Mouse (Mus musculus) hindbrain, embryonic 12.5 days (tissue): ENCODE results near the gene Cdc42se1. TPM values are rescaled to one million over a fixed set of nuclear protein-coding genes. Genes with fewer than 3 reads are reported as not detected.

Source experiments
- ATAC-seq: fragments of 200-750 bp; cut with Nextera tagmentation; 2 replicates; pipeline ENCODE4 v1.8.0; 2017; ENCODE audit warnings: moderate TSS enrichment; ENCODE audit not compliant: low FRiP score
- H3K27ac ChIP-seq: fragments of 300-500 bp; sonication (generic); 2 replicates; pipeline ENCODE4 v1.5.1; 2016; ENCODE audit warnings: mild to moderate bottlenecking
- H3K27me3 ChIP-seq: fragments of 300-500 bp; sonication (generic); 2 replicates; pipeline ENCODE4 v1.6.1; 2016; ENCODE audit warnings: mild to moderate bottlenecking
- H3K36me3 ChIP-seq: fragments of 300-500 bp; sonication (generic); 2 replicates; pipeline ENCODE4 v1.6.1; 2016; ENCODE audit warnings: mild to moderate bottlenecking
- H3K4me1 ChIP-seq: fragments of 300-500 bp; sonication (generic); 2 replicates; pipeline ENCODE4 v1.6.1; 2016
- H3K4me2 ChIP-seq: fragments of 300-500 bp; sonication (generic); replicated peaks from 2 replicates; pipeline ENCODE4 v1.6.1; 2016; ENCODE audit warnings: mild to moderate bottlenecking
- H3K4me3 ChIP-seq: fragments of 300-500 bp; sonication (generic); 2 replicates; pipeline ENCODE4 v1.5.1; 2016; ENCODE audit warnings: mild to moderate bottlenecking
- H3K9ac ChIP-seq: fragments of 300-500 bp; sonication (generic); 2 replicates; pipeline ENCODE4 v1.6.1; 2016; ENCODE audit warnings: mild to moderate bottlenecking, moderate library complexity
- H3K9me3 ChIP-seq: fragments of 300-500 bp; sonication (generic); replicated peaks from 2 replicates; pipeline ENCODE4 v1.6.1; 2016; ENCODE audit warnings: mild to moderate bottlenecking
- WGBS: fragments of 180-500 bp; shearing (Covaris S2); methylation state at CpG from one replicate; pipeline ENCODE4 v1.1.7; 2016; 5-methylcytosine and 5-hydroxymethylcytosine counted together
- polyA plus RNA-seq: library from polyadenylated mRNA; unstranded; fragments of >200 nt; fragmentation: Nextera tagmentation; extraction: Ambion mirVana; gene quantifications from 2 replicates; pipeline ENCODE4 v1.2.1, GENCODE M21; 2016

Gene Cdc42se1
- polyA plus RNA-seq, 1 experiment from 2014 or later = 91.7 TPM

- no peak overlapping the region for H3K4me3 ChIP-seq
- H3K9ac ChIP-seq = no peak overlapping the region
- H3K9me3 ChIP-seq = no peaks in the 10 kb centered on the region
- H3K4me1 ChIP-seq = no peaks in the 10 kb centered on the region
- ATAC-seq = no peak
- no peak overlapping the region for H3K27ac ChIP-seq
- H3K4me2 ChIP-seq = no peak overlapping the region
- H3K27me3 ChIP-seq = no peaks in the 10 kb centered on the region
- H3K36me3 ChIP-seq = peaks cover 35% of the 10 kb centered on the region
Observed at GRCm38 (mm10) chr3:95267855-95268254, 39.3 kb downstream of the Cdc42se1 start.

GRCm38 (mm10) chr3:95269789-95270188 lies 41.3 kb downstream of the Cdc42se1 start:
- Histone ChIP-seq H3K27ac (no peak overlapping the region), H3K36me3 (peaks cover 25% of the 10 kb centered on the region), H3K9ac (no peak overlapping the region), H3K27me3 (no peaks in the 10 kb centered on the region), H3K9me3 (no peaks in the 10 kb centered on the region), H3K4me3 (no peak overlapping the region), H3K4me1 (no peaks in the 10 kb centered on the region), H3K4me2 (no peak overlapping the region)
- ATAC-seq = no peak
- WGBS = 88% methylated on average over 5 of the region's 5 CpGs

- WGBS = 89% methylated on average over 12 of the region's 12 CpGs
- Histone ChIP-seq H3K4me2 (no peak overlapping the region), H3K4me1 (no peaks in the 10 kb centered on the region), H3K9me3 (no peaks in the 10 kb centered on the region), H3K27me3 (no peaks in the 10 kb centered on the region), H3K4me3 (no peak overlapping the region), H3K36me3 (peaks cover 22% of the 10 kb centered on the region), H3K9ac (no peak overlapping the region), H3K27ac (no peak overlapping the region)
- ATAC-seq = no peak
Observed at GRCm38 (mm10) chr3:95270766-95271364, 42.3 kb downstream of the Cdc42se1 start.

DNA sequence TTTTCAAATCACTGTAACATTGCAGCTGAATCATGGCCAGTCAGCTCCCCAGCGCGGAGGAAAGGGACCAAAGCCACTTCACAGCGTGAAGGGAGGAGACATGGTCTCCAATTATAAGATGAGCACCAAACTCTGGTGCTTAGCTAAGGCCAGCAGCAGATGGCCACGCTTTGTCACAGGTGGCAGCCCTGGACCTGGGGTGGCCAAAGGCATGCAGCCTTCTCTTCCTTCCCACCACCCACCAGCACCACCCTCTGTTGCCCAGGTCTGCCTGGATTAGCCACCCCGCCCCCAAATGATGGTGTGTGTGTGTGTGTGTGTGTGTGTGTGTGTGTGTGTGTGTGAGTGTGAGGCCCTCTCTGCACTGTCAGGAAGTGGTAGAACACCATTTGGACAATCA lies 44.9 kb downstream of the Cdc42se1 start:
- H3K4me3 ChIP-seq = no peak overlapping the region
- no peaks in the 10 kb centered on the region for H3K27me3 ChIP-seq
- H3K27ac ChIP-seq = no peak overlapping the region
- H3K36me3 ChIP-seq = peaks cover 7% of the 10 kb centered on the region; the same call in 1 of the 2 replicates
- no peaks in the 10 kb centered on the region for H3K9me3 ChIP-seq
- no peak overlapping the region for H3K9ac ChIP-seq
- 96% methylated on average over 5 of the region's 5 CpGs for WGBS
- H3K4me2 ChIP-seq = no peak overlapping the region
- no peak for ATAC-seq
- H3K4me1 ChIP-seq = no peaks in the 10 kb centered on the region

- H3K27me3 ChIP-seq = no peaks in the 10 kb centered on the region
- H3K4me2 ChIP-seq = no peak overlapping the region
- H3K4me3 ChIP-seq = no peak overlapping the region
- no peak overlapping the region for H3K27ac ChIP-seq
- ATAC-seq = no peak
- H3K36me3 ChIP-seq = peaks cover 7% of the 10 kb centered on the region; the same call in 1 of the 2 replicates
- H3K9me3 ChIP-seq = no peaks in the 10 kb centered on the region
- 0 out of 2 replicates have a peak, but pooled peaks cover under 1% of the 10 kb centered on the region for H3K4me1 ChIP-seq
- 91% methylated on average over 4 of the region's 4 CpGs for WGBS
- no peak overlapping the region for H3K9ac ChIP-seq
Observed at GRCm38 (mm10) chr3:95274453-95274852, 45.9 kb downstream of the Cdc42se1 start.

DNA sequence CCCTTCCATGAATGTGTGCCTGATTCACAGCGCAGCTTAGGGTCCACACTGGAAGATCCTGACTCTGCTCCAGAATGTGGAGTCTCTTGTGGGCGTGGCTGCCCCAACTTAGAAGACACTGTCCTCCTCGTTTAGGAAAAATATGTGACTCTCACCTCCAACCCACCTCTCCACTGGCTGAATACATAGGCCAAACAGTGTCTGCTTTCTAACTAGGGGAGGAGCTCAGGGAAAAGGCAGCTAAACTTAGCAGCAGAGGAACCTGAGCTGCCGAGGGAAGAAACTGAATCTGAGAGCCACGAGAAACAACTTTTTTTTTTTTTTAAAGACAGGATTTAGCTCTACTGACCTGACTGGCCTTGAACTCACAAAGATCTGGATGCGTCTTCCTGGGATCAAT lies 46.6 kb downstream of the Cdc42se1 start:
- Histone ChIP-seq H3K4me1 (0 out of 2 replicates have a peak, but pooled peaks cover 5% of the 10 kb centered on the region), H3K27ac (no peak overlapping the region), H3K27me3 (no peaks in the 10 kb centered on the region), H3K4me3 (no peak overlapping the region), H3K4me2 (no peak overlapping the region), H3K9ac (no peak overlapping the region), H3K36me3 (peaks cover 7% of the 10 kb centered on the region; the same call in 1 of the 2 replicates), H3K9me3 (no peaks in the 10 kb centered on the region)
- no peak for ATAC-seq
- WGBS = 86% methylated on average over 6 of the region's 6 CpGs

- no peak overlapping the region for H3K4me2 ChIP-seq
- H3K27ac ChIP-seq = no peak overlapping the region
- no peak for ATAC-seq
- no peaks in the 10 kb centered on the region for H3K9me3 ChIP-seq
- H3K4me1 ChIP-seq = peaks cover 10% of the 10 kb centered on the region; the same call in 1 of the 2 replicates
- no peak overlapping the region for H3K9ac ChIP-seq
- WGBS = 88% methylated on average over 5 of the region's 5 CpGs
- H3K4me3 ChIP-seq = no peak overlapping the region
- no peaks in the 10 kb centered on the region for H3K27me3 ChIP-seq
- peaks cover 7% of the 10 kb centered on the region; the same call in 1 of the 2 replicates for H3K36me3 ChIP-seq
Observed at GRCm38 (mm10) chr3:95276428-95276934, 47.9 kb downstream of the Cdc42se1 start.

DNA sequence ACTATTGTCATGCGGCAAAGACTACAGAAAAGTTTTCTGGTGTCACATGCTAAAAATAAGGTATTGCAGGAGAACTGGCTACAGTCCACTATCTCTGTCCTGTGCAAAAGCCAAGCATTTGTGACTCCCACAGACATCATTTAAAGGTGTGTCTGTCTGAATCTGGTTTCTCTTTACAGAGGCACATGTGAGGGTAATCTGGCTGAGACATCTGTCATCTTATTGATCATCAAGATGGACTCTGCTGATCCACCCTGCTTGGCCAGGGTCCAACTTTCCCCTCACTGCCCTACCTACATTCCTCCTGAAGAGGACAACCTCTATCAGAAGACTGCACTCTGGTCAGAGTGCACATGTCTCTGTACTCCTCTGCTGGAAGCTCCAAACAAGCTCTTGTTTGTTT lies 48.6 kb downstream of the Cdc42se1 start:
- H3K4me1 ChIP-seq = peaks cover 10% of the 10 kb centered on the region; the same call in 1 of the 2 replicates
- H3K9me3 ChIP-seq = no peaks in the 10 kb centered on the region
- H3K27me3 ChIP-seq = no peaks in the 10 kb centered on the region
- ATAC-seq = no peak
- 100% methylated on average over 1 of the region's 1 CpGs for WGBS
- H3K36me3 ChIP-seq = peaks cover 7% of the 10 kb centered on the region; the same call in 1 of the 2 replicates
- no peak overlapping the region for H3K9ac ChIP-seq
- H3K4me3 ChIP-seq = no peak overlapping the region
- H3K27ac ChIP-seq = no peak overlapping the region
- H3K4me2 ChIP-seq = no peak overlapping the region

- 30% methylated on average over 8 of the region's 8 CpGs for WGBS
- H3K9me3 ChIP-seq = no peaks in the 10 kb centered on the region
Observed at GRCm38 (mm10) chr3:95280747-95281146, 52.2 kb downstream of the Cdc42se1 start.

DNA sequence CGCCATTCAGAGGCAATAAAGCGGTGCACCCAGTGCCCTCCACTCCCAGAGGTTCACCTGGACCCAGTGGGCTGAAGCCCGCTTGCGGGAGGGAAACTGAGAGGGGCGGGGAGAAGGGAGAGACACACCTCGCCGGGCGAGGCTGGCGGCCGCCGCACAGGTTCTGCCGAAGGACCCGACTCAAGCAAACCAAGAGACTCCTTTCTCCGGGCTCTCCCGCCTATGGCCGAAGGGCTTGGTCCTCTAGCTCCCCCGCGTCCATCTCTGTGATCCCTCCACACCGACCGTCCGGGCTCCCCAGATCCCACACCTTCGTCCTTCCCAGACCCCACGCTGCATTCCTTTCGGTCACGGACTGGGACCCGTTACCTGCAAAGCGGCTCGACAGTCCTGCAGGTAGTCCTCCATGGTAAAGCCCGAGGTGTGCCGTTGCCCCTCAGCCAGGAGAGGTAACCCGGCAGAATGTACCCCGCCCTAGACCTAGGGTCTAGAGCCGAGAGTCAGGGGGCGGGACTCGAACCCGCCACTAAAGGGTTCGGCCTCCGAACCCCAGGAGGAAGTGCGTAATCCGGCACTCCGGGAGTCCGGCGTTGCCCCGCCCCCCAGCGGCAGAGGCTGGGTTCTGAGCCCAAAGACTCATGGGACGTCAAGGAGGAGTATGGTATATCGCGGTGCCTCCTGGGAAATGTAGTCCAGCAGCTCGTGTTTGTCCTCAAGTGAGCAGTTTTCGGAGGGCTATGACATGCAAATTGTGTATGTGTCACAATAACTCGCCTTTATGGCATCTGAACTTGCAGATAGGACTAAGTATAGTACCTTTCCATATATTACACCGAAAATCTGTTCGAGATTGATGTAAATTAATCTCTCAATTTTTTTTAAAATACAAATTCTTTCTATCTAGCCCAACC lies 52.9 kb downstream of the Cdc42se1 start, which contains the start of the genes Mindy1 and Prune1:
Gene Mindy1, plus strand, starts transcription at position 130 of the 911 bp plus-strand sequence.
Gene Prune1, minus strand, starts transcription at position 861 of the 911 bp plus-strand sequence.
- Histone ChIP-seq H3K27me3 (no peaks in the 10 kb centered on the region), H3K9me3 (no peaks in the 10 kb centered on the region), H3K4me1 (peaks cover 27% of the 10 kb centered on the region), H3K9ac (peak within 1 kb of the TSS; percentile 84), H3K36me3 (no peaks in the 10 kb centered on the region), H3K4me3 (peak within 1 kb of the TSS; percentile 69), H3K27ac (peak within 1 kb of the TSS; percentile 98), H3K4me2 (peak within 1 kb of the TSS; percentile 68)
- 1% methylated on average over 52 of the region's 53 CpGs for WGBS
- ATAC-seq = peak; percentile 90

More at GRCm38 (mm10) chr3:95280747-95281146, 52.2 kb downstream of the Cdc42se1 start:
- no peaks in the 10 kb centered on the region for H3K27me3 ChIP-seq
- no peaks in the 10 kb centered on the region for H3K36me3 ChIP-seq
- no peak for ATAC-seq
- H3K4me2 ChIP-seq = peak overlapping the region; percentile 68
- H3K27ac ChIP-seq = peak overlapping the region; percentile 98
- H3K9ac ChIP-seq = peak overlapping the region; percentile 84
- peaks cover 27% of the 10 kb centered on the region for H3K4me1 ChIP-seq
- H3K4me3 ChIP-seq = peak overlapping the region; percentile 69

DNA sequence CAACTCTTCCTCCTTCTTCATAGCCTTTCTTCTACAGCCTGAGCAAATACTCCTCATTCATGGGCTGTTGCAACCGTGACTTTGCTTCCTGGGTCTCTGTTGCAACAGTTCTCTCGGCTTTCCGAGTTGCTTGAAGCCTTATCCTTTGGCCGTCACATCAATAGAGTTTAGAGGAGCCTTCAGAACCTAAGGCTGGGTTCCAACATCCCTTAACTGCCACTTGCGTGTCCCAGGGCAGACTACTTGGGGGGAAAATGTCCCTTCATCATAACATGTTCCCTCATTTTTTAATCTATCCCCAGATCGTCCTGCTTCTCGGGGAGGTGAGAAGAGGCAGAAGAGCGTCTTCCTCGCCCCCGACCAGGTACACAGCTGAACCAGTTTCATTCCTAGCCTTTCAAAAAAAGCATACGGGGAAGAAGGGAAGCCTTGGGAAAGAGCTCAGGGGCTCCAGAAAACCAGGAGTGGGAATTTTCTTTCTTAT lies 53.9 kb downstream of the Cdc42se1 start:
- ATAC-seq = peak; percentile 3
- H3K27me3 ChIP-seq = no peaks in the 10 kb centered on the region
- no peaks in the 10 kb centered on the region for H3K9me3 ChIP-seq
- H3K9ac ChIP-seq = peak overlapping the region; percentile 78
- H3K4me2 ChIP-seq = peak overlapping the region; percentile 68
- peak overlapping the region; percentile 98 for H3K27ac ChIP-seq
- peaks cover 2% of the 10 kb centered on the region; the same call in 1 of the 2 replicates for H3K36me3 ChIP-seq
- H3K4me1 ChIP-seq = peaks cover 27% of the 10 kb centered on the region
- H3K4me3 ChIP-seq = peak overlapping the region; percentile 69
- under 1% methylated on average over 11 of the region's 11 CpGs for WGBS
